Mouse (Mus musculus): ENCODE results near the gene Gm8871. TPM values are rescaled to one million over a fixed set of nuclear protein-coding genes. Genes with fewer than 3 reads are reported as not detected.
A peak's percentile ranks its signal among the peaks of the same experiment; 100 is the strongest.
"Not testable (repeated sequence)": the region's sequence is repeated elsewhere in the genome, so short reads cannot be mapped to it uniquely, and the experiment has no call there.

Gene Gm8871
- total RNA-seq (2012; rRNA removed) (0.38 and 2.6 TPM in 2 replicates), total RNA-seq (2014; rRNA removed) (0.41 TPM in 1 of 2 replicates, not detected in the other), polyA plus RNA-seq (2012; ENCODE audit: insufficient read length, low read depth) (not detected in 2 replicates)

- H3K27ac ChIP-seq (ENCODE audit: insufficient read depth, low read depth); H3K4me2 ChIP-seq (ENCODE audit: insufficient read depth, low read depth, poor library complexity, severe bottlenecking); H3K79me2 ChIP-seq (replicated peaks; ENCODE audit: control insufficient read depth, extremely low read depth, insufficient read depth, poor library complexity, severe bottlenecking); H3K4me3 ChIP-seq (replicated peaks in 1 of 3; ENCODE audit: low read depth in 2 of 3, low read length in 2 of 3, poor library complexity in 1 of 3); dilution Hi-C loops (cut with MboI; ENCODE audit: extremely low pct_ligation_motif_present, extremely low pct_unique_long_range_greater_than_20kb, low sequenced_read_pairs); H3K9ac ChIP-seq (ENCODE audit: insufficient read depth, low read depth); H3K9me3 ChIP-seq (replicated peaks; ENCODE audit: low read length); H3K36me3 ChIP-seq (replicated peaks in 1 of 2; ENCODE audit: control insufficient read depth in 1 of 2, insufficient read depth in 1 of 2, low read length in 1 of 2); H3K27me3 ChIP-seq (replicated peaks); in situ Hi-C loops (cut with MboI; ENCODE audit: low pct_ligation_motif_present, low pct_unique_long_range_greater_than_20kb, low sequenced_read_pairs); H3K4me1 ChIP-seq (ENCODE audit: control insufficient read depth in 1 of 2, insufficient read depth in 2 of 2); DNase-seq (ENCODE audit: extremely low read depth): not testable (repeated sequence)
Measured at GRCm38 (mm10) chr5:10947505-10947904, at the start of gene Gm8871, which contains the start of gene Gm8857. Gene Gm8871, plus strand, starts transcription at chr5:10947805. Gene Gm8857, plus strand, starts transcription at chr5:10947807.

GRCm38 (mm10) chr5:10953512-10953911 is 5.9 kb downstream of the Gm8871 start:
- H3K79me2 ChIP-seq (replicated peaks; ENCODE audit: control insufficient read depth, extremely low read depth, insufficient read depth, poor library complexity, severe bottlenecking); DNase-seq (ENCODE audit: extremely low read depth); H3K4me3 ChIP-seq (replicated peaks in 1 of 3; ENCODE audit: low read depth in 2 of 3, low read length in 2 of 3, poor library complexity in 1 of 3); H3K27ac ChIP-seq (ENCODE audit: insufficient read depth, low read depth); H3K4me1 ChIP-seq (ENCODE audit: control insufficient read depth in 1 of 2, insufficient read depth in 2 of 2); H3K9ac ChIP-seq (ENCODE audit: insufficient read depth, low read depth); in situ Hi-C loops (cut with MboI; ENCODE audit: low pct_ligation_motif_present, low pct_unique_long_range_greater_than_20kb, low sequenced_read_pairs); H3K36me3 ChIP-seq (replicated peaks in 1 of 2; ENCODE audit: control insufficient read depth in 1 of 2, insufficient read depth in 1 of 2, low read length in 1 of 2); H3K27me3 ChIP-seq (replicated peaks); H3K4me2 ChIP-seq (ENCODE audit: insufficient read depth, low read depth, poor library complexity, severe bottlenecking); H3K9me3 ChIP-seq (replicated peaks; ENCODE audit: low read length); dilution Hi-C loops (cut with MboI; ENCODE audit: extremely low pct_ligation_motif_present, extremely low pct_unique_long_range_greater_than_20kb, low sequenced_read_pairs): not testable (repeated sequence)
- TF ChIP-seq JUND (conservative IDR thresholded peaks at IDR 0.05; ENCODE audit: low read depth, low read length) (peak; percentile 49), JUN (IDR thresholded peaks at IDR 0.05; ENCODE audit: insufficient read depth, low read depth, low read length) (peak; percentile 49), TCF12 (IDR thresholded peaks at IDR 0.05; ENCODE audit: low read depth, low read length) (peak; percentile 88), BHLHE40 (IDR thresholded peaks at IDR 0.05; ENCODE audit: low read depth, low read length) (0 out of 2 replicates have a peak, but pooled peaks have one; percentile 16), EP300 (IDR thresholded peaks at IDR 0.05; ENCODE audit: low read length) (peak; percentile 58), IRF4 (IDR thresholded peaks at IDR 0.05; ENCODE audit: low read depth, low read length) (peak; percentile 66; the same call in 1 of the 2 replicates)

- in situ Hi-C loops (cut with MboI; ENCODE audit: low pct_ligation_motif_present, low pct_unique_long_range_greater_than_20kb, low sequenced_read_pairs); H3K79me2 ChIP-seq (replicated peaks; ENCODE audit: control insufficient read depth, extremely low read depth, insufficient read depth, poor library complexity, severe bottlenecking); H3K4me2 ChIP-seq (ENCODE audit: insufficient read depth, low read depth, poor library complexity, severe bottlenecking); H3K27me3 ChIP-seq (replicated peaks); H3K4me3 ChIP-seq (replicated peaks in 1 of 3; ENCODE audit: low read depth in 2 of 3, low read length in 2 of 3, poor library complexity in 1 of 3); H3K4me1 ChIP-seq (ENCODE audit: control insufficient read depth in 1 of 2, insufficient read depth in 2 of 2); DNase-seq (ENCODE audit: extremely low read depth); dilution Hi-C loops (cut with MboI; ENCODE audit: extremely low pct_ligation_motif_present, extremely low pct_unique_long_range_greater_than_20kb, low sequenced_read_pairs); H3K9ac ChIP-seq (ENCODE audit: insufficient read depth, low read depth); H3K27ac ChIP-seq (ENCODE audit: insufficient read depth, low read depth); H3K9me3 ChIP-seq (replicated peaks; ENCODE audit: low read length); H3K36me3 ChIP-seq (replicated peaks in 1 of 2; ENCODE audit: control insufficient read depth in 1 of 2, insufficient read depth in 1 of 2, low read length in 1 of 2): not testable (repeated sequence)
Measured at GRCm38 (mm10) chr5:10958057-10958456, 10.5 kb downstream of the Gm8871 start.

Other genes starting within 250 kb of the Gm8871 start
- 0.64 and 0.71 TPM in 2 replicates for gene Gm8857, start within 50 bp of the Gm8871 start, total RNA-seq (2012; rRNA removed)
- 0.26 and 0.73 TPM in 2 replicates for gene Gm8857, start within 50 bp of the Gm8871 start, total RNA-seq (2014; rRNA removed)
- gene Gm8857, start within 50 bp of the Gm8871 start, polyA plus RNA-seq (2012; ENCODE audit: insufficient read length, low read depth): 0.27 and 0.30 TPM in 2 replicates
- gene Gm8879, start 179.8 kb downstream of the Gm8871 start, total RNA-seq (2012; rRNA removed): 0.72 and 1.7 TPM in 2 replicates
- 0.47 TPM in 1 of 2 replicates, not detected in the other for gene Gm8879, start 179.8 kb downstream of the Gm8871 start, total RNA-seq (2014; rRNA removed)
- gene Gm8879, start 179.8 kb downstream of the Gm8871 start, polyA plus RNA-seq (2012; ENCODE audit: insufficient read length, low read depth): 0.33 and 0.76 TPM in 2 replicates
- gene Gm5861, start 235.3 kb downstream of the Gm8871 start, total RNA-seq (2012; rRNA removed): 0.30 and 1.1 TPM in 2 replicates
- 0.70 TPM in 1 of 2 replicates, not detected in the other for gene Gm5861, start 235.3 kb downstream of the Gm8871 start, total RNA-seq (2014; rRNA removed)
- 0.73 TPM in 1 of 2 replicates, not detected in the other for gene Gm5861, start 235.3 kb downstream of the Gm8871 start, polyA plus RNA-seq (2012; ENCODE audit: insufficient read length, low read depth)